Mouse (Mus musculus) limb, embryonic 13.5 days (tissue): ENCODE data around the gene Myo9a. TPM values are rescaled to one million over a fixed set of nuclear protein-coding genes. Genes with fewer than 3 reads are reported as not detected.

ENCODE experiments used
- polyA plus RNA-seq: library from polyadenylated mRNA; unstranded; fragments of >200 nt; fragmentation: Nextera tagmentation; extraction: Ambion mirVana; gene quantifications from 2 replicates; pipeline ENCODE4 v1.2.1, GENCODE M21; 2015

Myo9a gene
- polyA plus RNA-seq, 1 experiment from 2014 or later, result 17.5 TPM

Other genes with a start within 250 kb of the Myo9a start
- gene Hexa, start 211.4 kb upstream of the Myo9a start, polyA plus RNA-seq, result 73.2 and 76.8 TPM in 2 replicates
- 0.18 and 0.29 TPM in 2 replicates for gene Tmem202, start 211.0 kb upstream of the Myo9a start, polyA plus RNA-seq
- gene Celf6, start 173.0 kb upstream of the Myo9a start, polyA plus RNA-seq, result 0.08 and 0.36 TPM in 2 replicates
- gene Parp6, start 133.6 kb upstream of the Myo9a start, polyA plus RNA-seq, result 31.5 TPM in 2 replicates
- 1,325 and 1,327 TPM in 2 replicates for gene Pkm, start 94.5 kb upstream of the Myo9a start, polyA plus RNA-seq
- 1.0 TPM in 2 replicates for gene Gramd2, start 70.8 kb upstream of the Myo9a start, polyA plus RNA-seq
- gene Senp8, start 186 bp upstream of the Myo9a start, polyA plus RNA-seq, result 8.8 and 11.1 TPM in 2 replicates
- 2.1 TPM in 2 replicates for gene Nr2e3, start 209.8 kb downstream of the Myo9a start, polyA plus RNA-seq